Mouse (Mus musculus) T-helper 2 cell (primary cell): ENCODE results near the gene Gm20388.

Experiments
- in situ Hi-C: fragments of 300-600 bp; cut with MboI, MseI; formaldehyde crosslinking; loops from one replicate; pipeline ENCODE4 v1.15.1; 2025; ENCODE audit warnings: high pct_unique_total_duplicates

Gene Gm20388

GRCm38 (mm10) chr8:122928631-122929224 lies 3018.1 kb downstream of the Gm20388 start:
- in situ Hi-C loops = no loop called here

GRCm38 (mm10) chr8:122931834-122932560 lies 3021.4 kb downstream of the Gm20388 start:
- in situ Hi-C loops = no loop called here

- in situ Hi-C loops = no loop called here
These were observed 3021.9 kb downstream of the Gm20388 start for GRCm38 (mm10) chr8:122932561-122932959.

GRCm38 (mm10) chr8:122933973-122934372 lies 3023.3 kb downstream of the Gm20388 start:
- in situ Hi-C loops = no loop called here

GRCm38 (mm10) chr8:122935118-122935517 lies 3024.5 kb downstream of the Gm20388 start:
- in situ Hi-C loops = no loop called here

GRCm38 (mm10) chr8:122935912-122936311 lies 3025.3 kb downstream of the Gm20388 start:
- in situ Hi-C loops = no loop called here

GRCm38 (mm10) chr8:122937545-122938053 lies 3027.0 kb downstream of the Gm20388 start:
- in situ Hi-C loops = no loop called here

GRCm38 (mm10) chr8:122938170-122938569 lies 3027.5 kb downstream of the Gm20388 start:
- in situ Hi-C loops = no loop called here

GRCm38 (mm10) chr8:122938591-122938990 lies 3027.9 kb downstream of the Gm20388 start:
- in situ Hi-C loops = no loop called here

- in situ Hi-C loops = no loop called here
These were observed 3032.4 kb downstream of the Gm20388 start for GRCm38 (mm10) chr8:122942803-122943713.

GRCm38 (mm10) chr8:122945775-122946174 lies 3035.1 kb downstream of the Gm20388 start:
- in situ Hi-C loops = no loop called here

- in situ Hi-C loops = no loop called here
These were observed 3039.1 kb downstream of the Gm20388 start for GRCm38 (mm10) chr8:122949701-122950100.

- in situ Hi-C loops = no loop called here
These were observed 3040.8 kb downstream of the Gm20388 start for GRCm38 (mm10) chr8:122951456-122951855.

- in situ Hi-C loops = no loop called here
These were observed 3042.4 kb downstream of the Gm20388 start for GRCm38 (mm10) chr8:122953028-122953427.

- in situ Hi-C loops = no loop called here
These were observed 3043.6 kb downstream of the Gm20388 start for GRCm38 (mm10) chr8:122954090-122954799.

- in situ Hi-C loops = no loop called here
These were observed 3044.6 kb downstream of the Gm20388 start for GRCm38 (mm10) chr8:122955195-122955594.

- in situ Hi-C loops = no loop called here
These were observed 3045.4 kb downstream of the Gm20388 start for GRCm38 (mm10) chr8:122955997-122956396.

- in situ Hi-C loops = no loop called here
These were observed 3049.7 kb downstream of the Gm20388 start for GRCm38 (mm10) chr8:122960323-122960722.

- in situ Hi-C loops = no loop called here
These were observed 3050.3 kb downstream of the Gm20388 start for GRCm38 (mm10) chr8:122960932-122961331.

GRCm38 (mm10) chr8:122961458-122961857 lies 3050.8 kb downstream of the Gm20388 start:
- in situ Hi-C loops = no loop called here

- in situ Hi-C loops = no loop called here
These were observed 3051.4 kb downstream of the Gm20388 start for GRCm38 (mm10) chr8:122962046-122962445.
